Mouse (Mus musculus) embryonic facial prominence, embryonic 13.5 days (tissue): Measurements from ENCODE around the gene Mettl15. TPM values are rescaled to one million over a fixed set of nuclear protein-coding genes. Genes with fewer than 3 reads are reported as not detected.
"Not testable (repeated sequence)": the region's sequence is repeated elsewhere in the genome, so short reads cannot be mapped to it uniquely, and the experiment has no call there.

ENCODE experiments used
- ATAC-seq: fragments of 200-750 bp; cut with Nextera tagmentation; 2 replicates; pipeline ENCODE4 v1.8.0; 2017; ENCODE audit warnings: low read depth; ENCODE audit not compliant: insufficient number of reproducible peaks, insufficient read depth, low FRiP score, low TSS enrichment
- H3K27ac ChIP-seq: fragments of 300-500 bp; sonication (generic); 2 replicates; pipeline ENCODE4 v1.5.1; 2015; ENCODE audit warnings: moderate library complexity, mild to moderate bottlenecking, inconsistent platforms
- H3K27me3 ChIP-seq: fragments of 300-500 bp; sonication (generic); 2 replicates; pipeline ENCODE4 v1.6.1; 2015; ENCODE audit warnings: mild to moderate bottlenecking, inconsistent platforms
- H3K36me3 ChIP-seq: fragments of 300-500 bp; sonication (generic); 2 replicates; pipeline ENCODE4 v1.6.1; 2015; ENCODE audit warnings: mild to moderate bottlenecking, inconsistent platforms
- H3K4me1 ChIP-seq: fragments of 300-500 bp; sonication (generic); 2 replicates; pipeline ENCODE4 v1.6.1; 2015; ENCODE audit warnings: inconsistent platforms
- H3K4me2 ChIP-seq: fragments of 300-500 bp; sonication (generic); 2 replicates; pipeline ENCODE4 v1.6.1; 2015; ENCODE audit warnings: moderate library complexity, mild to moderate bottlenecking, inconsistent platforms
- H3K4me3 ChIP-seq: fragments of 300-500 bp; sonication (generic); 2 replicates; pipeline ENCODE4 v1.5.1; 2015; ENCODE audit warnings: mild to moderate bottlenecking, inconsistent platforms
- H3K9ac ChIP-seq: fragments of 300-500 bp; sonication (generic); 2 replicates; pipeline ENCODE4 v1.6.1; 2015; ENCODE audit warnings: mild to moderate bottlenecking, inconsistent platforms
- H3K9me3 ChIP-seq: fragments of 300-500 bp; sonication (generic); 2 replicates; pipeline ENCODE4 v1.6.1; 2016; ENCODE audit warnings: inconsistent platforms
- WGBS: fragments of 180-500 bp; shearing (Covaris S2); methylation state at CpG from one replicate; pipeline ENCODE4 v1.1.7; 2015; ENCODE audit warnings: mixed read lengths; 5-methylcytosine and 5-hydroxymethylcytosine counted together
- polyA plus RNA-seq: library from polyadenylated mRNA; unstranded; fragments of >200 nt; fragmentation: Nextera tagmentation; extraction: Ambion mirVana; gene quantifications from 2 replicates; pipeline ENCODE4 v1.2.1, GENCODE M21; 2015

Gene Mettl15
- polyA plus RNA-seq, 1 experiment from 2014 or later: 11.6 TPM

GRCm38 (mm10) chr2:109273098-109273497, 7.5 kb downstream of the Mettl15 start:
- no peak overlapping the region for H3K4me3 ChIP-seq
- no peak overlapping the region for H3K27ac ChIP-seq
- no peak for ATAC-seq
- no peaks in the 10 kb centered on the region for H3K4me1 ChIP-seq
- H3K4me2 ChIP-seq: no peak overlapping the region
- H3K9me3 ChIP-seq: no peaks in the 10 kb centered on the region
- WGBS: 81% methylated on average over 1 of the region's 1 CpGs
- no peaks in the 10 kb centered on the region for H3K36me3 ChIP-seq
- H3K27me3 ChIP-seq: no peaks in the 10 kb centered on the region
- H3K9ac ChIP-seq: no peak overlapping the region

GRCm38 (mm10) chr2:109262779-109263178, 17.8 kb downstream of the Mettl15 start:
- Histone ChIP-seq H3K9ac (no peak overlapping the region), H3K36me3 (no peaks in the 10 kb centered on the region)

GRCm38 (mm10) chr2:109241947-109242346, 38.6 kb downstream of the Mettl15 start:
- Histone ChIP-seq H3K4me2 (no peak overlapping the region), H3K4me3 (no peak overlapping the region), H3K4me1 (no peaks in the 10 kb centered on the region), H3K27ac (no peak overlapping the region), H3K27me3 (no peaks in the 10 kb centered on the region), H3K9me3 (no peaks in the 10 kb centered on the region), H3K36me3 (no peaks in the 10 kb centered on the region), H3K9ac (no peak overlapping the region)
- ATAC-seq: no peak
- 42% methylated on average over 3 of the region's 3 CpGs for WGBS

More at GRCm38 (mm10) chr2:109262779-109263178, 17.8 kb downstream of the Mettl15 start:
- Histone ChIP-seq H3K27me3 (no peaks in the 10 kb centered on the region), H3K4me2 (no peak overlapping the region), H3K9me3 (no peaks in the 10 kb centered on the region), H3K27ac (no peak overlapping the region), H3K4me1 (no peaks in the 10 kb centered on the region), H3K4me3 (no peak overlapping the region)
- whole genome bisulfite sequencing: 93% methylated on average over 1 of the region's 1 CpGs
- no peak for ATAC-seq

GRCm38 (mm10) chr2:109235741-109236140, 44.8 kb downstream of the Mettl15 start:
- no peaks in the 10 kb centered on the region for H3K27me3 ChIP-seq
- no peaks in the 10 kb centered on the region for H3K36me3 ChIP-seq
- H3K4me1 ChIP-seq: no peaks in the 10 kb centered on the region
- no peak overlapping the region for H3K4me3 ChIP-seq
- H3K27ac ChIP-seq: no peak overlapping the region
- H3K9me3 ChIP-seq: no peaks in the 10 kb centered on the region
- 89% methylated on average over 1 of the region's 1 CpGs for WGBS
- no peak overlapping the region for H3K9ac ChIP-seq
- ATAC-seq: no peak
- no peak overlapping the region for H3K4me2 ChIP-seq

- 84% methylated on average over 4 of the region's 4 CpGs for WGBS
- H3K4me2 ChIP-seq: no peak overlapping the region
- ATAC-seq: no peak
- no peak overlapping the region for H3K27ac ChIP-seq
- H3K9me3 ChIP-seq: no peaks in the 10 kb centered on the region
- H3K9ac ChIP-seq: no peak overlapping the region
- no peaks in the 10 kb centered on the region for H3K36me3 ChIP-seq
- H3K4me1 ChIP-seq: no peaks in the 10 kb centered on the region
- no peaks in the 10 kb centered on the region for H3K27me3 ChIP-seq
- no peak overlapping the region for H3K4me3 ChIP-seq
Observed at GRCm38 (mm10) chr2:109233876-109234275, 46.7 kb downstream of the Mettl15 start.

GRCm38 (mm10) chr2:109230443-109230842, 50.1 kb downstream of the Mettl15 start:
- no peaks in the 10 kb centered on the region for H3K36me3 ChIP-seq
- no peak overlapping the region for H3K4me3 ChIP-seq
- no peaks in the 10 kb centered on the region for H3K27me3 ChIP-seq
- no peaks in the 10 kb centered on the region for H3K9me3 ChIP-seq
- no peak for ATAC-seq
- no peak overlapping the region for H3K9ac ChIP-seq
- H3K4me2 ChIP-seq: no peak overlapping the region
- H3K27ac ChIP-seq: no peak overlapping the region
- no peaks in the 10 kb centered on the region for H3K4me1 ChIP-seq

GRCm38 (mm10) chr2:109227196-109227595, 53.4 kb downstream of the Mettl15 start:
- H3K9me3 ChIP-seq: no peaks in the 10 kb centered on the region
- no peak overlapping the region for H3K4me2 ChIP-seq
- WGBS: 74% methylated on average over 3 of the region's 3 CpGs
- H3K4me3 ChIP-seq: no peak overlapping the region
- no peaks in the 10 kb centered on the region for H3K27me3 ChIP-seq
- H3K36me3 ChIP-seq: no peaks in the 10 kb centered on the region
- ATAC-seq: no peak
- no peak overlapping the region for H3K9ac ChIP-seq
- H3K27ac ChIP-seq: no peak overlapping the region
- H3K4me1 ChIP-seq: no peaks in the 10 kb centered on the region

- Histone ChIP-seq H3K4me3 (no peak overlapping the region), H3K36me3 (no peaks in the 10 kb centered on the region), H3K4me2 (no peak overlapping the region), H3K9me3 (no peaks in the 10 kb centered on the region), H3K27ac (no peak overlapping the region), H3K27me3 (no peaks in the 10 kb centered on the region), H3K9ac (no peak overlapping the region), H3K4me1 (no peaks in the 10 kb centered on the region)
- no peak for ATAC-seq
- WGBS: 89% methylated on average over 2 of the region's 2 CpGs
Observed at GRCm38 (mm10) chr2:109221470-109221869, 59.1 kb downstream of the Mettl15 start.

GRCm38 (mm10) chr2:109216678-109217077, 63.9 kb downstream of the Mettl15 start:
- ATAC-seq, H3K9me3 ChIP-seq, H3K36me3 ChIP-seq, H3K4me1 ChIP-seq, H3K9ac ChIP-seq, H3K4me2 ChIP-seq, H3K4me3 ChIP-seq, H3K27me3 ChIP-seq, H3K27ac ChIP-seq: not testable (repeated sequence)
- 89% methylated on average over 2 of the region's 2 CpGs for WGBS

GRCm38 (mm10) chr2:109210641-109211040, 69.9 kb downstream of the Mettl15 start:
- H3K9me3 ChIP-seq, H3K9ac ChIP-seq, H3K4me1 ChIP-seq, H3K4me2 ChIP-seq, H3K27ac ChIP-seq, H3K4me3 ChIP-seq, H3K36me3 ChIP-seq, ATAC-seq, H3K27me3 ChIP-seq: not testable (repeated sequence)
- WGBS: 88% methylated on average over 1 of the region's 1 CpGs

GRCm38 (mm10) chr2:109208032-109208431, 72.5 kb downstream of the Mettl15 start:
- Histone ChIP-seq H3K27me3 (no peaks in the 10 kb centered on the region), H3K36me3 (no peaks in the 10 kb centered on the region), H3K9ac (no peak overlapping the region), H3K4me3 (no peak overlapping the region), H3K4me1 (no peaks in the 10 kb centered on the region), H3K27ac (no peak overlapping the region), H3K9me3 (no peaks in the 10 kb centered on the region), H3K4me2 (no peak overlapping the region)
- no peak for ATAC-seq
- 84% methylated on average over 2 of the region's 2 CpGs for WGBS

GRCm38 (mm10) chr2:109182993-109183392, 97.6 kb downstream of the Mettl15 start:
- 72% methylated on average over 3 of the region's 3 CpGs for WGBS
- H3K36me3 ChIP-seq: no peaks in the 10 kb centered on the region
- H3K27me3 ChIP-seq: no peaks in the 10 kb centered on the region
- no peaks in the 10 kb centered on the region for H3K4me1 ChIP-seq
- H3K4me2 ChIP-seq: no peak overlapping the region
- ATAC-seq: no peak
- H3K4me3 ChIP-seq: no peak overlapping the region
- no peak overlapping the region for H3K27ac ChIP-seq
- H3K9me3 ChIP-seq: no peaks in the 10 kb centered on the region
- H3K9ac ChIP-seq: no peak overlapping the region

GRCm38 (mm10) chr2:109158509-109158908, 122.0 kb downstream of the Mettl15 start:
- WGBS: 52% methylated on average over 1 of the region's 1 CpGs
- H3K36me3 ChIP-seq: no peaks in the 10 kb centered on the region
- H3K27me3 ChIP-seq: no peaks in the 10 kb centered on the region
- ATAC-seq: no peak
- H3K4me1 ChIP-seq: no peaks in the 10 kb centered on the region
- H3K27ac ChIP-seq: no peak overlapping the region
- H3K9ac ChIP-seq: no peak overlapping the region
- no peaks in the 10 kb centered on the region for H3K9me3 ChIP-seq
- H3K4me3 ChIP-seq: no peak overlapping the region
- H3K4me2 ChIP-seq: no peak overlapping the region
